Mouse (Mus musculus) effector memory CD4-positive, alpha-beta T cell, adult 7 months (primary cell): ENCODE measurements around the gene Pdxp. TPM values are rescaled to one million over a fixed set of nuclear protein-coding genes. Genes with fewer than 3 reads are reported as not detected.

Experiments used
- polyA plus RNA-seq: library from polyadenylated mRNA; unstranded; fragments of 100-300 nt; shearing (Covaris generic); gene quantifications from one replicate; pipeline ENCODE4 v1.2.1, GENCODE M21; 2017

Gene Pdxp
- polyA plus RNA-seq, result 14.5 TPM

GRCm38 (mm10) chr15:78913632-78914090 lies at the start of gene Pdxp:
Gene Pdxp (plus strand): TSS chr15:78913919.

GRCm38 (mm10) chr15:78876991-78877809 lies 36.5 kb upstream of the Pdxp start, which contains the start of gene Gga1:
Gene Gga1 (plus strand): TSS chr15:78877190.

GRCm38 (mm10) chr15:78899409-78899739 lies 14.3 kb upstream of the Pdxp start, which contains the start of gene Gm49510:
Gene Gm49510 (plus strand): TSS chr15:78899667.

GRCm38 (mm10) chr15:78899740-78900584 lies 13.8 kb upstream of the Pdxp start, which contains the start of gene Sh3bp1:
Gene Sh3bp1 (plus strand): TSS chr15:78899768.

GRCm38 (mm10) chr15:78926021-78926919 lies 12.6 kb downstream of the Pdxp start, which contains the start of gene Lgals1:
Gene Lgals1 (plus strand): TSS chr15:78926725.

GRCm38 (mm10) chr15:78934784-78935320 lies 21.1 kb downstream of the Pdxp start, which contains the start of gene Nol12:
Gene Nol12 (plus strand): TSS chr15:78934933.

GRCm38 (mm10) chr15:78947657-78948056 lies 33.9 kb downstream of the Pdxp start, which contains the start of gene Triobp:
Gene Triobp (plus strand): TSS chr15:78947724.

Other genes starting within 250 kb of the Pdxp start
- gene Elfn2, start 195.1 kb upstream of the Pdxp start, polyA plus RNA-seq, result 0.22 TPM
- 136 TPM for gene Mfng, start 140.4 kb upstream of the Pdxp start, polyA plus RNA-seq
- gene Card10, start 110.9 kb upstream of the Pdxp start, polyA plus RNA-seq, result 1.9 TPM
- 0.39 TPM for gene Cdc42ep1, start 71.3 kb upstream of the Pdxp start, polyA plus RNA-seq
- gene Lgals2, start 58.4 kb upstream of the Pdxp start, polyA plus RNA-seq, result not detected
- 59.0 TPM for gene Gga1, start 36.7 kb upstream of the Pdxp start, polyA plus RNA-seq
- not detected for gene Gm49510, start 14.3 kb upstream of the Pdxp start, polyA plus RNA-seq
- 145 TPM for gene Sh3bp1, start 14.2 kb upstream of the Pdxp start, polyA plus RNA-seq
- gene Lgals1, start 12.8 kb downstream of the Pdxp start, polyA plus RNA-seq, result 575 TPM
- gene Nol12, start 21.0 kb downstream of the Pdxp start, polyA plus RNA-seq, result 21.1 TPM
- 60.8 TPM for gene Triobp, start 33.8 kb downstream of the Pdxp start, polyA plus RNA-seq
- gene H1f0, start 114.5 kb downstream of the Pdxp start, polyA plus RNA-seq, result 25.0 TPM
- not detected for gene Galr3, start 128.0 kb downstream of the Pdxp start, polyA plus RNA-seq
- gene Ankrd54, start 149.0 kb downstream of the Pdxp start, polyA plus RNA-seq, result 52.5 TPM
- 109 TPM for gene Eif3l, start 161.3 kb downstream of the Pdxp start, polyA plus RNA-seq
- 26.3 TPM for gene Micall1, start 195.0 kb downstream of the Pdxp start, polyA plus RNA-seq
- gene Polr2f, start 227.1 kb downstream of the Pdxp start, polyA plus RNA-seq, result 86.9 TPM
- not detected for gene 1700088E04Rik, start 227.3 kb downstream of the Pdxp start, polyA plus RNA-seq